Mouse (Mus musculus): ENCODE measurements at regions not wholly inside any gene's neighbourhood (a gene's known extent, or its start where the extent isn't known, plus 50 kb on each side); places are given as distances from the start of the nearest gene placed in this dataset.

DNA sequence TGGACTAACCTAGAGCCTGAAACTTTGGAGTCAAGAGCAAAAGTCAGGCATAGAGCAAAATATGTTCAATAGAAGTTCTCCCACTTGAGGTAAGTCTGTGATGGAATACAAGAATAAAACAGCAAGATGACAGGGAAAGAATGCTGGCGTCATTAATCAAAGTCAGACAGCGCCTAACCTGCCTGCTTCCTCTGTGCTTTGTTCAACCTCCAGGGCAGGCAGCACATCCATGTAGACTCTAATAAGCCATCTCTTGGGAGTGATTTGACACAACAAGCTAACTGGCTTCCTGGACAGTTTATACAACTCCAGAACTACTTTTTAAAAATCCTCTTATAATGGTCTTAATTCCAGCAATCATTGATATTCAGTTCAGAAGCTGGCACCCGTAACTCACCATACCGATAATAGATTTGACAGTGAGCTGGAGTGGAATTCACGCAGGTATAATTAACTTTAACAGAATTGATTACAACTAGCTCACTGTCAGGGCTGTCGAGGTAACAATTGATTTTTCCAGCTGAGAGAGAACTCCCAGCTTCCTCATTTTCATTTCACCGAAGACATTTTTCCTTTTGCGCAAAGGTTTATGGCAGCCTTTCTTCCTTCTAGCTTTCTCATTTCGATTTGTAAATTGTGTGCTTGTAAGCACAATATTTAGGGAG is 462.6 kb downstream of the Tmem135 start:
- Histone ChIP-seq H3K4me2 (no peak overlapping the region), H3K9ac (no peak overlapping the region), H3K4me1 (no peaks in the 10 kb centered on the region), H3K36me3 (ENCODE audit: poor library complexity, severe bottlenecking) (no peaks in the 10 kb centered on the region), H3K4me3 (no peak overlapping the region), H3K27ac (no peak overlapping the region), H3K27me3 (no peaks in the 10 kb centered on the region), H3K9me3 (replicated peaks) (no peaks in the 10 kb centered on the region)
- ATAC-seq, result no peak
- WGBS, result 75% methylated on average over 9 of the region's 9 CpGs

DNA sequence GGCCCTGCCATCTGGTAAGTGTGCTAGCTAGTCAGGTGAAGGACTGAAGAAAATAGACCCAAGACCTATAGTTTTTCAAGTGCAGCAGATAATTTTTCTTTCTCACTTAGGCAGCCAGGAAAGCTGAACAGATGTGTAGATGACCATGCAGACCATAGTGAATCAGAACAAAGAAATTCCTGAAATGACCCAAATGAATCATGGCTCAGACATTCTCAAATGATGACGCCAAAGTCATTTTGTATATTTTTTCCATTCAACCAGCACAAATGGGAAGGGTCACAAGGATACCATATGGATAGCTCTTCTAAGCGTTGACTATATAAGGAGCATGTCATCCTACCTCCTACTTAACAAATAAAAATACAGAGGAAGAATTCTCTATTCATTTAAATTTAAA is 463.8 kb downstream of the Tmem135 start:
- Histone ChIP-seq H3K4me2 (no peak overlapping the region), H3K4me3 (no peak overlapping the region), H3K27me3 (no peaks in the 10 kb centered on the region), H3K4me1 (no peaks in the 10 kb centered on the region), H3K36me3 (ENCODE audit: poor library complexity, severe bottlenecking) (no peaks in the 10 kb centered on the region), H3K9ac (no peak overlapping the region), H3K9me3 (replicated peaks) (no peaks in the 10 kb centered on the region), H3K27ac (no peak overlapping the region)
- WGBS, result 94% methylated on average over 2 of the region's 2 CpGs
- ATAC-seq, result no peak

DNA sequence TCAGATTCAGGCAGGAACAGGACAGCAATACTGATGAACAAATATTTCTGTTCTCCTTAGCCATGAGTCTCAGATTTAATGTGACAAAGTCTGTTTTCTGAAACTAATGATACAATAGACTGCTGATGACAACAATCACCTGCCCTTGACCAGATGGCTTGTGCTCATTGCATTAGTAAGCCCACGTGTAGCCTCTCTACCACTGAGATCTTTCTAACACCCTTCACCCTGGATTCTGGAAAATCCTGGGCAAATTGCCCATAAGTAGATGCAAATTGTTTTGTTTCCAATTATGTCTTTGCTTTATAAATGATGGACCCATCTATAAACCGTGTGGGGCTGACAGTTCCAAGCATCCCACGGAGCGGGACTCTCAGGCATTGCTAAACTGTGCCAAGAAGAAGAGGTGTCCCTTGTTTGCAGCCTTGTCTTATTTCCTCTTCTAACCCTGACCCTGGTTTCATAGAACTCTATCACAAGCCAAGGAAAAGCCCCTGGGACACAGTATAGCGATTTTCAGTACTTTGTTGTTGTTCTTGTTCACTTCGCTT is 475.7 kb downstream of the Tmem135 start:
- no peaks in the 10 kb centered on the region for H3K27me3 ChIP-seq
- ATAC-seq, result no peak

More for the DNA sequence above, 475.7 kb downstream of the Tmem135 start:
- Histone ChIP-seq H3K9me3 (replicated peaks) (no peaks in the 10 kb centered on the region), H3K4me3 (no peak overlapping the region), H3K27ac (no peak overlapping the region), H3K4me1 (no peaks in the 10 kb centered on the region), H3K4me2 (no peak overlapping the region), H3K9ac (no peak overlapping the region), H3K36me3 (ENCODE audit: poor library complexity, severe bottlenecking) (no peaks in the 10 kb centered on the region)
- 78% methylated on average over 6 of the region's 6 CpGs for WGBS
